Mouse (Mus musculus) cerebellum, adult (tissue): ENCODE data around the gene Nlrc5.
"Not testable (repeated sequence)": the region's sequence is repeated elsewhere in the genome, so short reads cannot be mapped to it uniquely, and the experiment has no call there.

Source experiments
- ATAC-seq: cut with Nextera tagmentation; 2 replicates; pipeline ENCODE4 v1.9.2; 2017; ENCODE audit warnings: mild to moderate bottlenecking, moderate library complexity, mixed read lengths; ENCODE audit not compliant: insufficient number of reproducible peaks, low FRiP score, low TSS enrichment

Gene Nlrc5

DNA sequence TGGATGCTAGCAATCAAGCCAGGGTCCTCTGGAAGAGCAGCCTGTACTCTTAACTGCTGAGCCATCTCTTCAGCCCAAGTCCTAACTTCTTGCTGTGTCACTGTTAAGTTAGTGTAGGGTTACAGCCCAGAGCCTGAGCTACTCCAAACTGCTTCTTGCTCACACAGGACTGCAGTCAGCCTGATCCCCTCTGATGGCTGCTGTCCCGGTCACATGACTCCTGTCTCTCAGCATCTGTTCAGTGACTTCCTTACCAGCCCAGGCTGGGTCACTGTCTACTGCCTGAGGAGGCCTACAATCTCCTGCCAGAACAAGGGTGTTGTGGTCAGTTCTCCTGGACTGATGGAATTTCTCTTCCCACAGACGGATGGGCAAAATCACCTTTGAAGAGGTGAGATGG, 18.9 kb upstream of the Nlrc5 start:
- ATAC-seq, result no peak

DNA sequence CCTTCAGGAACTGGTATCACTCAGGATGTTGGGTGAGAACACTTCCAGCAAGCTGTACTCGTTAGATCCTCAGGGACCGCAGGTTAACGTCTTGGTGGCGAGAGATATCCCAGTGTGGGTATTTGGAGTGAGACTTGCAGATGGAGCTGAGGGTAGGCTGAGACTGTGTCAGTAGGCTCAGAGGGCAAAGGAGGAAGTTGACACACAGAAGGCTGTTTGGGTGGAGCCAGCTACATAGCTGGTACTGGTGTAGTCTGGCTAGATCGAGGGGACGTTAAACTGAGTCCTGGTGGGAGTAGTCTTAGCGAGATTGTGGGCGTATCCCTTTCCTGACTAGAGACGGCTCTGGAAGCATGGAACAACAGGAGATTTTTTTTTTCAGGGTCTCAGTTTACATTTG, 16.1 kb upstream of the Nlrc5 start:
- no peak for ATAC-seq

- no peak for ATAC-seq
Measured at GRCm38 (mm10) chr8:94422270-94422669, 11.9 kb upstream of the Nlrc5 start.

DNA sequence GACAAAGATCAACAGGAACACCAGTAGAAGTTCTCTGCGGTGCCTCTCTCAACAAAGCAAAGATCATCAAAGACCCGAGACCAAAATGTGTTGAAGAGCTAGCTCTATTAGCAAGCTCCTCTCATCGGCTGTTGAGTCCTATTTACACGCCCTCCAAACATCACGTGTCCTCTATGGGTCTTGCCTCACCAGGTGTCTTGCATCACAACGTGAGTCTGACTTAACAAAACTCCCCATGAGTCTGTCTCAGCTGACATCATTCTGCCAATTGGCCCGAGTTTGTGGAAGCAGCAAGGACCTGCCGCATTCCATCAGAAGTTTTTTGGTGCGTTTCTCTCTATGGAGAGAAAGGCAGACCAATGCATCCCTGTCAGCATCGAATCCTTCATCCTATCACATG, 6.2 kb upstream of the Nlrc5 start:
- ATAC-seq, result no peak

GRCm38 (mm10) chr8:94428420-94428819, 5.7 kb upstream of the Nlrc5 start:
- no peak for ATAC-seq

- ATAC-seq, result no peak
Measured at GRCm38 (mm10) chr8:94429376-94429775, 4.8 kb upstream of the Nlrc5 start.

GRCm38 (mm10) chr8:94432212-94432611, 1.9 kb upstream of the Nlrc5 start:
- ATAC-seq, result no peak

DNA sequence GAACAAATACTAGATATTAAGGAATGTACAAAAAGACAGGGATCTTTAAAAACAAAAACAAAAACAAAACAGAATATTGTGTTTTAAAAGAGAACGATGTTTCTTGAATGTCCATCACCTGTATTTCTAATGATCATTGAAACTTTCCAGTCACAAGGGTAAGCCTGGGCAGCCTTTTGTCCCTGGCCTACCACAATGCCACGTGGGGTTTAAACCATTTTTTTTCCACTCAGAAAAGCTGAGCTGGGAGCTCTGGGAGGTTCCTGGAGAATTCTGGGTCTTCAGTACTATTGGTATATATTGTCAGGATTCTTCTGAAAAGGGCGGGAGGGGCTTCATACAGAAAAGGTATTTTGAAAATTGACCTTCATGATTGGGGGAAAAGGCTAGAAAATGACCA, 802 bp downstream of the Nlrc5 start:
- ATAC-seq, result no peak

- no peak for ATAC-seq
Measured at GRCm38 (mm10) chr8:94435397-94436111, 1.4 kb downstream of the Nlrc5 start.

- no peak for ATAC-seq
Measured at GRCm38 (mm10) chr8:94436112-94436572, 2.0 kb downstream of the Nlrc5 start.

GRCm38 (mm10) chr8:94436900-94437299, 2.7 kb downstream of the Nlrc5 start:
- ATAC-seq, result no peak

DNA sequence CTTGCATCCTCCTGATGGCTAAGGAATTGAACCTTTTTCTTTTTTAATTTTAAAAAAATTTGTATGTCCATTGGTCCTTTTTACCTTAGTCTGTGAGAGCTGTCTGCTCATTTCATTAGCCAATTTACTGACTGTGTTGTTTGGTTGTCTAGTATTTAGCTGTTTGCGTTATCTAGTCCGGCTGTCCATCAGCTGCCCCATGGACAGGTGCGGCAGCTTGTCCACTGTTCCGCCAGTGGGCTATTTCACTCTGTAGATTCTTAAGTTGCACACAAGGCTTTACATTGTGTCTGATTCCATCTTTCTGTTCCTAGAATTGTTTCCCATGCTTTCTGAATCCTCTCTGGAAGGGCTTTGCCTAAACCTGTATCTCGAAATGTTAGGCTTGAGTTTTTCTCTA, 4.5 kb downstream of the Nlrc5 start:
- no peak for ATAC-seq

DNA sequence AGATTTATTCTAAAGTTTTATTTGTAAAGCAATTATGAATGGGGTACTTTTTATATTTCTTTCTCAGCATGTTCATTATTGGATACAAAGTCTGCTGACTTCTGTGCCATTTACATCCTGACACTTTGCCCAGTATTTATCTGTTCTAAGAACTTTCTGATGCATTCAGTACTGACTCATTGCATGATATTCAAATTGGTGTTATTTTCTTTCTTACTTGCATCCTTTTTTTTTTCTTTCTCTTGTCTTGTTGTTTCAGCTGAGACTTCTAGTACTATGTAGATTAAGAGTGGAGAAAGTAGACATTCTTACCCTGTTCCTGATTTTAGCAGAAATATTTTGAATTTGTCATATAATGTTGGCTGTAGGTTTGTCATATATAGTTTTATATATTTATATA, 5.5 kb downstream of the Nlrc5 start:
- ATAC-seq, result no peak

- ATAC-seq, result no peak
Measured at GRCm38 (mm10) chr8:94440389-94440788, 6.2 kb downstream of the Nlrc5 start.

GRCm38 (mm10) chr8:94441686-94442085, 7.5 kb downstream of the Nlrc5 start:
- ATAC-seq, result no peak

GRCm38 (mm10) chr8:94443153-94443552, 9.0 kb downstream of the Nlrc5 start:
- no peak for ATAC-seq

DNA sequence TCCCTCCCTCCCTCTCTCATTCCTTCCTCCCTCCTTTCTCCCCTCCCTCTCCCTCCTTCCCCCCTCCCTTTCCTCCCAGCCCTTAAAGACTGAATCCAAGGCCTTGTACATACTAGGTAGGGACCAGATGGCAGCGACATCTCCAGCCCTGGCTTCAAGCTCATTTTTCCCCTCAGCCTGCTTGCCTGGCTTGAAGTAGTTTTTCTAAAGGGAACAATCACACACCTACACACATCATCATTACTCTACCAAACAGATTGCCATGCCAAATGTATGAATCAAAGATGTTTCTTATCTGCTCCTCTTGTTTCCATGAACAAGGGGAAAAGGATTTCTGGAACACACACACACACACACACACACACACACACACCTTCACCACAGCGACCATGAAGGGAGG, 10.3 kb downstream of the Nlrc5 start:
- ATAC-seq, result no peak

GRCm38 (mm10) chr8:94447142-94447541, 13.0 kb downstream of the Nlrc5 start:
- no peak for ATAC-seq

DNA sequence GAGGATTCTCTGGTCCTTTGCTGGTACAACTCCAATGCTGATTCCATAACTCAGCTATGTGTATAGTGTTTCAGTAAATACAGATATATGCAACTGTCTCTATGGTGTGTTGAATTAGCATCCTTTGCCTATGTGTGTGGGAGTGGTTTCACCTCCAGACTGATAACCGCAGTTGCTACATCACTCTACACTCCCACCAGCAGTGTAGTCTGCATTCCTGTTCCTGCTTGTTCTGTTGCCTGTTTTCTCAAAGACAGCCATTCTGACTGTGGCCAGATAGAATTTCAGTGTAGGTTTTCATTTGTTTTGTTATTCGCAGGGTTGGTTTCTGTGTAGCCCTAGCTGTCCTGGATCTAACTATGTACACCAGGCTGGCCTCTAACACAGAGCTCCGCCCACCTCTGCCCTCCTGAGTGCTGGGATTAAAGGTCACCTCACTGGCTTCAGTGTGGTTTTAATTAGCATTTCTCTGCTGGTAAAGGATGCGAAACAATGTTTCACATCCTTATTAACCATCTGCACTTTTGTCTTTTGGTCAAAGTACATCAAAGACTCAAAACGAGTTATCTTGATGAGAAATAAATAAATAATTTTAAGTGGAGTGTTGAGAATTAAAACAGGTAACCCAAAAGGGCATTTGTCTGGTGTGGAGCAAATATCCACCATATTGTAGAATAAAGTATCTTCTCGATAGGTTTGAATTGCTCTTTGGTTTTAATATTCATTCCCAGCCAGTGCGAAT, 13.6 kb downstream of the Nlrc5 start:
- ATAC-seq, result no peak

DNA sequence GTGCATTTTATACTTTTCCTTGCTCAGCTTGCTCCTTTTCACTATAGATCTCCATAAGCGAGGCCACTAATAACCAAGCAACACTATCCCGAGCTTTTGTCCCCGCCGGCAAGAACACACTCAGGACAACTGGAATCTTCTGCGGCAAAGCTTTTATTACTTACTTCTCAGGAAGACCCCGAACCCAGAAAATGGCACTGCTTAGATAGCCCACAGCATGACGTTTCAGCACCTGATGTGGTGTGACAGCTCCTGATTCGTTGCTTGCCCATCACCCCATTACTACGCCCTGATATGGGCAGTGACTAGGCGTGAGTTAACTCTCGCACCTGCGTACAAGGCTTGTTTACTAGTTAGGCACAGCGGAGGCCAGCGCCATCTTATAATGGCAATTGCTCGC, 18.8 kb downstream of the Nlrc5 start:
- not testable (repeated sequence) for ATAC-seq

- ATAC-seq, result no peak
Measured at GRCm38 (mm10) chr8:94453868-94454488, 19.8 kb downstream of the Nlrc5 start.
